Mouse (Mus musculus): ENCODE measurements around the gene Gpatch4. TPM values are rescaled to one million over a fixed set of nuclear protein-coding genes. Genes with fewer than 3 reads are reported as not detected.
A peak's percentile ranks its signal among the peaks of the same experiment; 100 is the strongest.

Gpatch4 gene
- 13.5 and 14.9 TPM in 2 replicates for total RNA-seq (2017)

DNA sequence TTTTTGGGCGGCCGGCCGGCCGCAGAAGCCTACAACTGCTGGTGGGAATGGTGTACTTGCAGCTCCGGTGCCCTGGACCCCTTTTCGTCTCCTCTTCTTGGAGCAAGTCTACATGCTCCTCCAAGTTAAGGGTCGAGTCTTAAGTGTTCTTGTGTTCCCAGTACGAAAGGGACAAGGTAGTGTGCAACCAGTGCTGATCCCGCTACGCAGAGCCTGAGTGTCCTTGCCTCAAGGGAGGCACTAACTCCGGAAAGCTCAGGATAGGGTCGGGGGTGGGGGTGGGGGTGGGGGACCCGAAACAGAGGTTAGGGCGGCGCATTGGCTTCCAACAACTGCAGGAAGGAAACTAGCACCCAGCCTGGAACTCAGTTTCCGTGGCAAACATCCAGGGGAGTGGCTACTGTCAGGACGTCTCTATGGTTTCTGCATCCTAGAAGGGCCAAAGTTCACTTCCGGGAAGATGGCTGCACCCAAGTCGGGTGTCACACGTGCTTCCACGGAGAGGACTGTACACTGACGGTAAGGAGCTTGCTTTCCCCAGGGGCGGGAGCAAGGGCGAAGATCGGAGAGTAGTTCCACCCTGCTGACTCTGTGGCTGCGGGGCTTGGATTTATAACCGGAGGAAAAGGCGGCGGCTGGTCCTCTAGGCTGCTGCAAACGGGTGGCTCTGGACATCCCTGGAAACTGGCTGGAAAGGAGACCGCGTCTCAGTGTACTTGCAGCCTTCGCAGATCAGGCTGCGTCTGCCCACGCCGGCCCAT is at the start of gene Gpatch4:
Gene Gpatch4 (plus strand): TSS at position 448 of the 761 bp plus-strand sequence.
- peak; percentile 98 for ATAC-seq (ENCODE audit: extremely low read depth, insufficient number of reproducible peaks, low FRiP score, poor library complexity, severe bottlenecking)

- ATAC-seq (ENCODE audit: extremely low read depth, insufficient number of reproducible peaks, low FRiP score, poor library complexity, severe bottlenecking), result no peak
Measured at GRCm38 (mm10) chr3:87993436-87993835, 49.5 kb upstream of the Gpatch4 start.

GRCm38 (mm10) chr3:87995331-87995730 is 47.6 kb upstream of the Gpatch4 start:
- ATAC-seq (ENCODE audit: extremely low read depth, insufficient number of reproducible peaks, low FRiP score, poor library complexity, severe bottlenecking), result no peak

DNA sequence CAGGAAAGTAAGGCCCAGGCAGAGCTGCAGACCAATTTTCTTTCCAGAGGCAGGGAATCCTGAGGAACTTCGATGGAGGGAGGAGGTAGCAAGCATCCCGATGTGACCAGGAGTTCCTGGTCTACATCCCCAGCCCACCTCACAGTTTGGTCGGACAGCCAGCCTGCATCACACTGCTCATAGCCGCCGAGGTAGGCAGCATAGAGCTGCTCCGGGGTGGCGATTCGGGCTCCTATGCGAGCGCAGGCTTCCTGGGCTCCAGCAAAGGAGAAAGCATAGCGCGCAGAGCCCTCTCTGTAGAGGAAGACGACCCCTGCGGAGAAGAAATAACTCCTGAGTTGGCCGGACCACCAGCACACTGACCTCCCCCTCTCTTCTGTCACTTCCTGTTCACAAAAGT is 46.5 kb upstream of the Gpatch4 start:
- ATAC-seq (ENCODE audit: extremely low read depth, insufficient number of reproducible peaks, low FRiP score, poor library complexity, severe bottlenecking), result no peak

- no peak for ATAC-seq (ENCODE audit: extremely low read depth, insufficient number of reproducible peaks, low FRiP score, poor library complexity, severe bottlenecking)
Measured at GRCm38 (mm10) chr3:87996971-87997614, 45.8 kb upstream of the Gpatch4 start.

- ATAC-seq (ENCODE audit: extremely low read depth, insufficient number of reproducible peaks, low FRiP score, poor library complexity, severe bottlenecking), result no peak
Measured at GRCm38 (mm10) chr3:87998747-87999146, 44.2 kb upstream of the Gpatch4 start.

DNA sequence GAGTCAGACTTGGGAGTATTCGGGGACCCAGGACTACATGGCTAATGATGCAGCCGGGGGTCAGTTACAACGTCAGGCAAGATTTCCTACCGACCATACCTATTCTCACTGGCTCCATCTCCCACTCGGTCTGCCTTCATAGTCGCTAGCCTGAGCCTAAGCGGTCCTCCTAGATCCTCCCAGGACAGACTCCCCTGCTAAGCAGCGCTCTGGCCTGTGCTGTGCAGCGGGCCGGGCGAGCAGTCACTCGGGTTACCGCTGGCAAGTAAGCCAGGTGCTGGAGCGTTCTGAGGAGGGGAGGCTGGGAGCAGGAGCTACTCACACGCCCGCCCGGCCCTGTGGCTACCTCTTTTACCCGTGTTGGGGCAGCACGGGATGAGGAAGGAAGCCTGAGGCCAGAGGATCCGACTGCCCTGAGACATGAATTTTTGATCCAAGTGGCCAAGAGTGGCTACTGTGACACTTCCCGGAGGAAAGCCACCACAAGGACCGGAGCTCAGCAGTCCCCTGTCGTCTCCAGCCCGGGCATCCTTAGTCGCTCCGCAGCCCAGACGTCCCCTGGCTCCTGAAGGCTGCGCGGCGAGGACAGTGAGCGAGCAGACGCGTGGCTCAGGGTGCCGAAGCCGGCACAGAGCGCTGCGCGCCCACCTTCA is 43.5 kb upstream of the Gpatch4 start:
- ATAC-seq (ENCODE audit: extremely low read depth, insufficient number of reproducible peaks, low FRiP score, poor library complexity, severe bottlenecking), result no peak

DNA sequence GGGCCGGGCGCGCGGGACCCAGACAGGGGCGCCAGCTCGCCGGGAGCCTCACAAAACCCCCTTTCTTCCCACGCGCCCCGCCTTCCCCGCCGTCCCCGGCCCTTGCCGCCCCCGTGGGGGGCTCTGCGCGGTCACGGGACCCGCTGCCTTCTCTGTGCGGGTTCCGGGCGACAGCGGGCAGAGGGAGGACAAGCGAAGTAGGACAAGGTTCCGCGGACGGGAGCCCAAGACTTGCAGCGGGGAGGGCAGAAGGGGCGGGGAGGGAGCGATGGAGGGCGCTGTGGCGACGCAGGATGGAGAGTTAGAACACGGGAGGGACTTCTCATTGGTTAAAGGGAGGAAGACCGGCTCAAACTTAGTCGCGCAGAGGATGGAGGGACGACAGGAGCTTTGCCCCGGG is 42.7 kb upstream of the Gpatch4 start, which contains the start of gene Bcan:
Gene Bcan (minus strand): TSS at position 50 of the 400 bp plus-strand sequence.
- ATAC-seq (ENCODE audit: extremely low read depth, insufficient number of reproducible peaks, low FRiP score, poor library complexity, severe bottlenecking), result no peak

- ATAC-seq (ENCODE audit: extremely low read depth, insufficient number of reproducible peaks, low FRiP score, poor library complexity, severe bottlenecking), result no peak
Measured at GRCm38 (mm10) chr3:88000816-88001595, 41.9 kb upstream of the Gpatch4 start.

GRCm38 (mm10) chr3:88002291-88002976 is 40.5 kb upstream of the Gpatch4 start:
- ATAC-seq (ENCODE audit: extremely low read depth, insufficient number of reproducible peaks, low FRiP score, poor library complexity, severe bottlenecking), result no peak

GRCm38 (mm10) chr3:88005822-88006786 is 36.8 kb upstream of the Gpatch4 start:
- ATAC-seq (ENCODE audit: extremely low read depth, insufficient number of reproducible peaks, low FRiP score, poor library complexity, severe bottlenecking), result no peak

- ATAC-seq (ENCODE audit: extremely low read depth, insufficient number of reproducible peaks, low FRiP score, poor library complexity, severe bottlenecking), result no peak
Measured at GRCm38 (mm10) chr3:88010634-88011265, 32.2 kb upstream of the Gpatch4 start.

DNA sequence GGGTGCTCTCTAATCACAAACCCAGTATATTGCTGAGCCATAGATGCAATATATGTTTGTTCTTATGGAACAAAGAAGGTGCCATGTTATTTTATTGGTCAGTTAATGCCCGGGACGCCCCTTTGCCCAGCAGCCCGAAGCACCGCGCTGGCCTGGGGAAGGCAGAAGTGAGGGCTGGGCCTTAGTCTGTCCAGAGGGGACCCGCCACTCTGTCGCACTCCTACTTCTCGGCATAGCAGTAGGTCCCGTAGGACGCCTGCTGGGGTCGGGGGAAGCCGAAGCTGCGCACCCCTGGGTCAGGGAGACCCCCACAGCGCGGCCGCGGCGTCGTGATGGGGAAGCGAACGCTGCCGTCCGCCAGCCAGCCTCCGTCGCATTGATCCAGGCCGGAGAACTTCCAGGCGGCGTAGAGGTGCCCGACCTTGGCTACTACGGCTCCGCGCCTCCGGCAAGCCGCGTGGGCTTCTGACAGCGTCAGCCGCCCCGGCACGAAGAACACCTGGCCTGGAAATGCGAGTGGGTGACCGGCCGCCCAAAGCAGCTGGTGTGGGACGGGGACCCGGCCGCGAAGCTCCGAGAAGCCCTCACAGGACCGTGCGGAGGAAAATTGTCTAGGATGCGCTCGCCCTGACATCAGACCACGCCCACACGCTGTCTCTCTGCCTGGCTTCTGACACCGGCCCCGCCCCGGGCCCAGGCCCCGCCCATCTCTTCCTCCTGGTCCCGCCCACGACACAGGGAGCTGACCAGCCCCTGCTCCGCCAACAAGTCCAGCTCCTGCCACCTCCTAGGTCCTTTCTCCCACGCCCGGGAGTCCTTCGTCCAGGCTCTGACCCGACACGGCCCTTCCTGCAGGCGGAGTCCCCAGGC is 20.4 kb upstream of the Gpatch4 start:
- peak; percentile 45 for ATAC-seq (ENCODE audit: extremely low read depth, insufficient number of reproducible peaks, low FRiP score, poor library complexity, severe bottlenecking)

DNA sequence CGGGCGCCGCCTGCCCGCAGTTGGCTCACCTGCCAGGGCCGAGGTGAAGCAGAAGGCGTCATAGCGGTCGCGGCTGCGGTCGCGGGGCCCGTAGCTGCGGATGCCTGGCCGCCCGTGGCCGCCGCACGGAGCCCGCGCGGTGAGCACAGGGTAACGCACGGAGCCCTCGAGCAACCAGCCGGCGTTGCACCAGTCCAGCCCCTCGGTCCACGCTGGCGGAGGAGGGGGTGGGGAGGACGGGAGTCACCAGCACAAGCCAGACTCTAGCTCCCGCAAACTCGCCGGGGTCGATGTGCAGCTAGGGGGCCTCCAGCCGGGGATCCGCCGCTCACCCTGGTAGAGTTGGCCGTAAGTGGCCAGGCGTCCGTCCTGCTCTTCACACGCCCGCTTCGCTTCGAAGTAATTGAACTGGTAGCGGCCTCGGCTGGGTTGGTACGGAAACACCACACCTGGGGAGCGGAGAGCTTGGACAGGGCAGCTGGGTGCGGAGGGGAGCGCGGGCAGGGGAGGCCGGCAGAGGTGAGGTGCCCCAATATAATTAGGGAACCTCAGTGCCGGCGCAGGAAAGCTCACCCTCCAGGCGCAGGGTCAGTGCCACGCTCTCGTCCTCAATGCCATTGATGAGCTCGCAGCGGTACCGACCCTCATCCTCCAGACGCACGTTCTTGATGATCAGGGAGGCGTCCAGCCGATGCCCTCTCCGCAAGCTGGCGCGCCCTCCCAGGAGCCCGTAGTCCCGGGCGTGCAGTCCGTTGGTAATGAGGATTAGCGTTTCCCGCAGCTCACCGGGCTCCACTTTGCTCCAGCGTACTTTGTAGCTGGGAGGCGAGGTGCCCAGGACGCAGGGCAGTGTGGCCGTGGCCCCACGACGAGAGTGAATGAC is 19.5 kb upstream of the Gpatch4 start:
- ATAC-seq (ENCODE audit: extremely low read depth, insufficient number of reproducible peaks, low FRiP score, poor library complexity, severe bottlenecking), result no peak

DNA sequence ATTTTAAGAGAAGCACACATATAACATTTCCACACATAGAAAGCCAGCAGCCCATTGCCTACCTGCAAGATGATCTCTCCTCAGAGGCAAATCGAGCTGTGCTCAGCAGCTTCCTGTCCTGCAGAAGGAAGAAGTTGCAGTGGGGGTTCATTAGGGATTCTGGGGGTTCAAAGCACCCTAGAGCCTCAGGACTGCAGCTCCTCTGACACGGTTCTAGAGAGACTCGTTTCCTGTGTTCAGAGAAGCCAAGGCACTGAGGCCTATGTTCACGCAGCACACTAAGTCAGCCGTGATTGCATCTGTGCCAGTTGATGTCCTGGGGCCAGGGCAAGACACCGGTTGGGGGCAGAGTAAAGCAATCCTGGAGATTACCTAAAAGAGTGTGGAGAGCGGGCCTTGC is 16.1 kb upstream of the Gpatch4 start:
- no peak for ATAC-seq (ENCODE audit: extremely low read depth, insufficient number of reproducible peaks, low FRiP score, poor library complexity, severe bottlenecking)
